Comparison of ENCODE assay signal across 15 mouse cellular contexts in the genomic region with DNA sequence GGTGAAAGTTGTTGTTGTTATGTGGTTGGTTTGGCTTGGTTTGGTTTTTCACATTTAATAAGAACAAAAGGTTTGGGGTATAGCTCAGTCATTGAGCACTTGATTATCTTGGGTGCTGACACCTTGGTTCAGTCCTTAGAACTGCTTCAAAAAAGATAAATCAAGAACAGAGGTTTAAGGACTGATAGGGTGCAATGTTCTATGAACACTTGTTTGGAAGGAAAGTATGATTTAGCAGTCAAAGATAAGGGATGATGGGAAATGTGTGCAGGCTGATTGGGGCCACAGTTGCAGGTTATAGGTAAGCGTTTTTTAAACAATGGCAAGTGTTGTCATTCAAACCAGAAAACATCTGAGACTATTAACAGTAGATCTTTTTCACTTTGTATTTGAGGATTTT. TPM values are rescaled to one million over a fixed set of nuclear protein-coding genes. Genes with fewer than 3 reads are reported as not detected.
DNase-seq lines count a peak whose midpoint lies in the region; ATAC-seq lines count a peak whose summit lies in the region.
"Had no signal": no experiment of that assay in that cellular context is flagged by ENCODE, and none has a peak within 500 bp of the region (broad histone marks: within the 10 kb centered on the region; RNA-seq: fewer than 3 reads in every experiment).

No protein-coding gene starts in this region.

- no peak for DNase-seq in heart, postnatal 36 days
- DNase-seq in liver, embryonic 11.5 days (ENCODE audit: low spot score): no peak
- no peak for DNase-seq in liver
- no peak for DNase-seq in spleen, postnatal 4 days (ENCODE audit: low spot score in 2 of 2)
- DNase-seq in ovary, postnatal 14 days (ENCODE audit: low spot score): no peak
- DNase-seq: B cell, adult 2 months; cerebellum, adult 8-10 months; gastrocnemius, postnatal 10 days; layer of hippocampus, adult 9-11 months had no signal

- H3K36me3 ChIP-seq in heart, embryonic 11.5 days (ENCODE audit: control insufficient read depth, insufficient read depth, low read length): no peaks in the 10 kb centered on the region
- H3K36me3 ChIP-seq in liver, embryonic 11.5 days (ENCODE audit: control insufficient read depth, insufficient read depth, low read length): no peaks in the 10 kb centered on the region
- no peaks in the 10 kb centered on the region for H3K36me3 ChIP-seq in hindbrain, embryonic 12.5 days

- no peak for ATAC-seq in heart, embryonic 11.5 days (replicated peaks; ENCODE audit: insufficient number of reproducible peaks, low FRiP score, low TSS enrichment)
- peak; percentile 72 for ATAC-seq in liver, embryonic 11.5 days (replicated peaks; ENCODE audit: low FRiP score)
- ATAC-seq in hindbrain, embryonic 12.5 days (ENCODE audit: low FRiP score): no peak
- ATAC-seq in megakaryocyte progenitor cell, adult 5-6 weeks (replicated peaks; ENCODE audit: poor library complexity): peak; percentile 81
- ATAC-seq: intestine, embryonic 16.5 days; midbrain, embryonic 16.5 days had no signal

- intact Hi-C loops in heart, postnatal 36 days (cut with DNase I): no loop called here

- no peak overlapping the region for H3K9ac ChIP-seq in heart, embryonic 11.5 days (ENCODE audit: low read depth, low read length)
- H3K9ac ChIP-seq in liver, embryonic 11.5 days (ENCODE audit: low read depth, low read length): no peak overlapping the region
- H3K9ac ChIP-seq in hindbrain, embryonic 12.5 days: no peak overlapping the region
- H3K9ac ChIP-seq: forebrain, embryonic 13.5 days had no signal

- 0 out of 2 replicates have a peak overlapping the region, but pooled peaks have one; percentile 35 for H3K27ac ChIP-seq in heart, embryonic 11.5 days (ENCODE audit: low read depth, low read length)
- H3K27ac ChIP-seq in liver, embryonic 11.5 days (ENCODE audit: low read depth, low read length): peak overlapping the region; percentile 53; the same call in 1 of the 2 replicates
- peak overlapping the region; percentile 60 for H3K27ac ChIP-seq in hindbrain, embryonic 12.5 days

- H3K4me1 ChIP-seq in heart, embryonic 11.5 days (ENCODE audit: control insufficient read depth, insufficient read depth, low read length): peaks cover 21% of the 10 kb centered on the region
- peaks cover 22% of the 10 kb centered on the region for H3K4me1 ChIP-seq in liver, embryonic 11.5 days (replicated peaks; ENCODE audit: control insufficient read depth, insufficient read depth, low read length)
- H3K4me1 ChIP-seq in hindbrain, embryonic 12.5 days: peaks cover 20% of the 10 kb centered on the region

- no peak overlapping the region for H3K4me2 ChIP-seq in heart, embryonic 11.5 days
- no peak overlapping the region for H3K4me2 ChIP-seq in liver, embryonic 11.5 days
- no peak overlapping the region for H3K4me2 ChIP-seq in hindbrain, embryonic 12.5 days (replicated peaks)
- H3K4me2 ChIP-seq: forebrain, embryonic 13.5 days had no signal

- WGBS in heart, embryonic 11.5 days (ENCODE audit: insufficient replicate concordance): 27% methylated on average over 1 of the region's 1 CpGs
- 33% methylated on average over 1 of the region's 1 CpGs for WGBS in liver, embryonic 11.5 days
- WGBS in hindbrain, embryonic 12.5 days: 64% methylated on average over 1 of the region's 1 CpGs

- H3K27me3 ChIP-seq in heart, embryonic 11.5 days (ENCODE audit: control insufficient read depth, insufficient read depth, low read length): no peaks in the 10 kb centered on the region
- no peaks in the 10 kb centered on the region for H3K27me3 ChIP-seq in liver, embryonic 11.5 days (replicated peaks; ENCODE audit: control insufficient read depth, insufficient read depth, low read length)
- no peaks in the 10 kb centered on the region for H3K27me3 ChIP-seq in hindbrain, embryonic 12.5 days
- H3K27me3 ChIP-seq: forebrain, embryonic 13.5 days had no signal

- no peak overlapping the region for H3K4me3 ChIP-seq in heart, embryonic 11.5 days (ENCODE audit: low read depth, low read length)
- H3K4me3 ChIP-seq in liver, embryonic 11.5 days (ENCODE audit: low read depth, low read length): no peak overlapping the region
- no peak overlapping the region for H3K4me3 ChIP-seq in hindbrain, embryonic 12.5 days
- H3K4me3 ChIP-seq: forebrain, embryonic 13.5 days had no signal

- H3K9me3 ChIP-seq in heart, embryonic 11.5 days (replicated peaks; ENCODE audit: control insufficient read depth, low read length): no peaks in the 10 kb centered on the region
- no peaks in the 10 kb centered on the region for H3K9me3 ChIP-seq in liver, embryonic 11.5 days (ENCODE audit: control insufficient read depth, low read length)
- H3K9me3 ChIP-seq in hindbrain, embryonic 12.5 days (replicated peaks): no peaks in the 10 kb centered on the region
- H3K9me3 ChIP-seq: forebrain, embryonic 13.5 days had no signal

RNA-seq across cellular contexts. Expression of a gene that starts 17.8 kb away (rescaled TPM):
- polyA plus RNA-seq in heart, embryonic 11.5 days (2014; fragmentation: Nextera tagmentation; extraction: Ambion mirVana): 31.2 and 34.0 TPM in 2 replicates
- total RNA-seq in heart, postnatal 36 days (2021): 10 to 100 TPM; 13.7 to 15.9 TPM
- polyA plus RNA-seq in liver, embryonic 11.5 days (2014; fragmentation: Nextera tagmentation; extraction: Ambion mirVana): 23.5 and 23.6 TPM in 2 replicates
- 68.0 and 77.3 TPM in 2 replicates for polyA plus RNA-seq in hindbrain, embryonic 12.5 days (2016; fragmentation: Nextera tagmentation; extraction: Ambion mirVana)
- total RNA-seq in megakaryocyte progenitor cell, adult 5-6 weeks (2015): 14.8 and 23.3 TPM in 2 replicates
- total RNA-seq in megakaryocyte progenitor cell, adult 5-6 weeks (2017): 10.1 and 11.5 TPM in 2 replicates

RNA-seq across cellular contexts. Expression of a gene that starts 46.2 kb away (rescaled TPM):
- 14.6 and 22.2 TPM in 2 replicates for polyA plus RNA-seq in heart, embryonic 11.5 days (2014; fragmentation: Nextera tagmentation; extraction: Ambion mirVana)
- total RNA-seq in heart, postnatal 36 days (2021): 10 to 100 TPM; 70.2 to 99.0 TPM
- 1.5 and 2.4 TPM in 2 replicates for polyA plus RNA-seq in liver, embryonic 11.5 days (2014; fragmentation: Nextera tagmentation; extraction: Ambion mirVana)
- 8.9 and 9.7 TPM in 2 replicates for polyA plus RNA-seq in hindbrain, embryonic 12.5 days (2016; fragmentation: Nextera tagmentation; extraction: Ambion mirVana)
- total RNA-seq in megakaryocyte progenitor cell, adult 5-6 weeks (2015): not detected in 2 replicates
- total RNA-seq in megakaryocyte progenitor cell, adult 5-6 weeks (2017): 0.12 and 0.24 TPM in 2 replicates

Comparison
In these comparisons a context has a peak if more than half of its experiments do, and no peak if none do; other contexts are left out.
1. ATAC-seq: peak in liver, embryonic 11.5 days (single experiment) and megakaryocyte progenitor cell, adult 5-6 weeks (single experiment); none in heart, embryonic 11.5 days (single experiment) and hindbrain, embryonic 12.5 days (single experiment).
2. Peak in every context shown above with its lines, with median percentiles within 50 percentile points of each other: H3K27ac ChIP-seq.